Mouse (Mus musculus) stomach, embryonic 15.5 days (tissue): ENCODE data around the gene Aspdh. TPM values are rescaled to one million over a fixed set of nuclear protein-coding genes. Genes with fewer than 3 reads are reported as not detected.

Experiments
- ATAC-seq: fragments of 200-750 bp; cut with Nextera tagmentation; 2 replicates; pipeline ENCODE4 v1.8.0; 2017; ENCODE audit warnings: low read depth, moderate number of reproducible peaks, moderate TSS enrichment; ENCODE audit not compliant: insufficient read depth, low FRiP score
- H3K27ac ChIP-seq: fragments of 300-500 bp; sonication (generic); 2 replicates; pipeline ENCODE4 v1.5.1; 2015; ENCODE audit warnings: mild to moderate bottlenecking, inconsistent platforms
- H3K27me3 ChIP-seq: fragments of 300-500 bp; sonication (generic); replicated peaks from 2 replicates; pipeline ENCODE4 v1.6.1; 2015; ENCODE audit warnings: inconsistent platforms
- H3K36me3 ChIP-seq: fragments of 300-500 bp; sonication (generic); 2 replicates; pipeline ENCODE4 v1.6.1; 2015; ENCODE audit warnings: inconsistent platforms
- H3K4me1 ChIP-seq: fragments of 300-500 bp; sonication (generic); 2 replicates; pipeline ENCODE4 v1.6.1; 2015; ENCODE audit warnings: inconsistent platforms
- H3K4me2 ChIP-seq: fragments of 300-500 bp; sonication (generic); 2 replicates; pipeline ENCODE4 v1.6.1; 2015; ENCODE audit warnings: mild to moderate bottlenecking, inconsistent platforms
- H3K4me3 ChIP-seq: fragments of 300-500 bp; sonication (generic); replicated peaks from 2 replicates; pipeline ENCODE4 v1.5.1; 2015; ENCODE audit warnings: inconsistent platforms
- H3K9ac ChIP-seq: fragments of 300-500 bp; sonication (generic); 2 replicates; pipeline ENCODE4 v1.6.1; 2015; ENCODE audit warnings: inconsistent platforms
- H3K9me3 ChIP-seq: fragments of 300-500 bp; sonication (generic); 2 replicates; pipeline ENCODE4 v1.6.1; 2016; ENCODE audit warnings: inconsistent platforms
- WGBS: fragments of 180-500 bp; shearing (Covaris S2); methylation state at CpG from one replicate; pipeline ENCODE4 v1.1.7; 2015; 5-methylcytosine and 5-hydroxymethylcytosine counted together
- polyA plus RNA-seq: library from polyadenylated mRNA; unstranded; fragments of >200 nt; fragmentation: Nextera tagmentation; extraction: Ambion mirVana; gene quantifications from 2 replicates; pipeline ENCODE4 v1.2.1, GENCODE M21; 2015

Aspdh gene
- polyA plus RNA-seq, 1 experiment from 2014 or later = 1.7 TPM

GRCm38 (mm10) chr7:44467811-44468411 lies 2.7 kb downstream of the Aspdh start, which contains the start of gene Josd2:
Josd2 (plus strand) TSS chr7:44467980.
- WGBS = under 1% methylated on average over 42 of the region's 42 CpGs
- Histone ChIP-seq H3K4me2 (peak within 1 kb of the TSS; percentile 72), H3K27ac (peak within 1 kb of the TSS; percentile 74), H3K27me3 (peaks cover 21% of the 10 kb centered on the region), H3K9ac (peak within 1 kb of the TSS; percentile 57; the same call in 1 of the 2 replicates), H3K4me1 (peaks cover 20% of the 10 kb centered on the region), H3K4me3 (peak within 1 kb of the TSS; percentile 81), H3K9me3 (no peaks in the 10 kb centered on the region), H3K36me3 (no peaks in the 10 kb centered on the region)
- ATAC-seq = peak; percentile 95

GRCm38 (mm10) chr7:44468644-44469285 lies 3.6 kb downstream of the Aspdh start:
- 71% methylated on average over 15 of the region's 15 CpGs for WGBS
- Histone ChIP-seq H3K4me1 (peaks cover 24% of the 10 kb centered on the region), H3K9ac (peak overlapping the region; percentile 57; the same call in 1 of the 2 replicates), H3K27me3 (peaks cover 13% of the 10 kb centered on the region), H3K36me3 (no peaks in the 10 kb centered on the region), H3K27ac (0 out of 2 replicates have a peak overlapping the region, but pooled peaks have one; percentile 74), H3K9me3 (no peaks in the 10 kb centered on the region), H3K4me3 (peak overlapping the region; percentile 81), H3K4me2 (peak overlapping the region; percentile 72)
- ATAC-seq = no peak

GRCm38 (mm10) chr7:44469677-44470675 lies 4.8 kb downstream of the Aspdh start:
- no peaks in the 10 kb centered on the region for H3K36me3 ChIP-seq
- H3K9ac ChIP-seq = no peak overlapping the region
- H3K27ac ChIP-seq = no peak overlapping the region
- no peak overlapping the region for H3K4me2 ChIP-seq
- 0 out of 2 replicates have a peak, but pooled peaks cover 1% of the 10 kb centered on the region for H3K27me3 ChIP-seq
- WGBS = 83% methylated on average over 16 of the region's 16 CpGs
- peaks cover 24% of the 10 kb centered on the region for H3K4me1 ChIP-seq
- no peak for ATAC-seq
- H3K9me3 ChIP-seq = no peaks in the 10 kb centered on the region
- H3K4me3 ChIP-seq = no peak overlapping the region

- Histone ChIP-seq H3K27ac (no peak overlapping the region), H3K4me1 (peaks cover 24% of the 10 kb centered on the region), H3K4me3 (no peak overlapping the region), H3K9ac (no peak overlapping the region), H3K4me2 (no peak overlapping the region), H3K9me3 (no peaks in the 10 kb centered on the region), H3K36me3 (no peaks in the 10 kb centered on the region), H3K27me3 (peaks cover 7% of the 10 kb centered on the region; the same call in 1 of the 2 replicates)
- ATAC-seq = no peak
- WGBS = 78% methylated on average over 16 of the region's 16 CpGs
These were observed 5.8 kb downstream of the Aspdh start for GRCm38 (mm10) chr7:44470696-44471612.

- Histone ChIP-seq H3K27me3 (peaks cover 7% of the 10 kb centered on the region; the same call in 1 of the 2 replicates), H3K27ac (no peak overlapping the region)
- no peak for ATAC-seq
These were observed 6.8 kb downstream of the Aspdh start for GRCm38 (mm10) chr7:44471880-44472557.

GRCm38 (mm10) chr7:44472558-44472885 lies 7.3 kb downstream of the Aspdh start:
- ATAC-seq = no peak
- no peaks in the 10 kb centered on the region for H3K9me3 ChIP-seq
- peaks cover 18% of the 10 kb centered on the region for H3K4me1 ChIP-seq
- no peak overlapping the region for H3K4me3 ChIP-seq
- H3K27ac ChIP-seq = peak overlapping the region; percentile 72; the same call in 1 of the 2 replicates
- H3K4me2 ChIP-seq = no peak overlapping the region
- WGBS = 32% methylated on average over 1 of the region's 1 CpGs
- H3K27me3 ChIP-seq = peaks cover 7% of the 10 kb centered on the region; the same call in 1 of the 2 replicates
- no peak overlapping the region for H3K9ac ChIP-seq
- no peaks in the 10 kb centered on the region for H3K36me3 ChIP-seq

More at GRCm38 (mm10) chr7:44471880-44472557, 6.8 kb downstream of the Aspdh start:
- Histone ChIP-seq H3K4me2 (no peak overlapping the region), H3K9me3 (no peaks in the 10 kb centered on the region), H3K4me1 (peaks cover 23% of the 10 kb centered on the region), H3K4me3 (no peak overlapping the region), H3K36me3 (no peaks in the 10 kb centered on the region), H3K9ac (no peak overlapping the region)
- WGBS = 45% methylated on average over 6 of the region's 6 CpGs

- Histone ChIP-seq H3K27me3 (peaks cover 10% of the 10 kb centered on the region; the same call in 1 of the 2 replicates), H3K4me1 (peaks cover 17% of the 10 kb centered on the region), H3K27ac (peak overlapping the region; percentile 72), H3K36me3 (no peaks in the 10 kb centered on the region), H3K9ac (no peak overlapping the region), H3K4me2 (no peak overlapping the region), H3K9me3 (no peaks in the 10 kb centered on the region), H3K4me3 (no peak overlapping the region)
- 32% methylated on average over 9 of the region's 9 CpGs for WGBS
- ATAC-seq = no peak
These were observed 7.9 kb downstream of the Aspdh start for GRCm38 (mm10) chr7:44472961-44473646.

GRCm38 (mm10) chr7:44474419-44474818 lies 9.2 kb downstream of the Aspdh start:
- no peak overlapping the region for H3K4me3 ChIP-seq
- H3K9ac ChIP-seq = no peak overlapping the region
- ATAC-seq = peak; percentile 50; the same call in 1 of the 2 replicates
- no peaks in the 10 kb centered on the region for H3K36me3 ChIP-seq
- H3K27ac ChIP-seq = peak overlapping the region; percentile 26; the same call in 1 of the 2 replicates
- 28% methylated on average over 4 of the region's 4 CpGs for WGBS
- no peaks in the 10 kb centered on the region for H3K9me3 ChIP-seq
- H3K4me1 ChIP-seq = peaks cover 8% of the 10 kb centered on the region; the same call in 1 of the 2 replicates
- H3K27me3 ChIP-seq = peaks cover 10% of the 10 kb centered on the region; the same call in 1 of the 2 replicates
- H3K4me2 ChIP-seq = no peak overlapping the region

GRCm38 (mm10) chr7:44475046-44475614 lies 9.9 kb downstream of the Aspdh start:
- Histone ChIP-seq H3K4me3 (no peak overlapping the region), H3K36me3 (no peaks in the 10 kb centered on the region), H3K4me2 (no peak overlapping the region), H3K27me3 (peaks cover 10% of the 10 kb centered on the region; the same call in 1 of the 2 replicates), H3K27ac (no peak overlapping the region), H3K9ac (no peak overlapping the region), H3K4me1 (peaks cover 8% of the 10 kb centered on the region; the same call in 1 of the 2 replicates), H3K9me3 (no peaks in the 10 kb centered on the region)
- no peak for ATAC-seq
- WGBS = 21% methylated on average over 5 of the region's 5 CpGs
